Mouse (Mus musculus): Measurements from ENCODE around the gene Fam228a. TPM values are rescaled to one million over a fixed set of nuclear protein-coding genes. Genes with fewer than 3 reads are reported as not detected.
"Not testable (repeated sequence)": the region's sequence is repeated elsewhere in the genome, so short reads cannot be mapped to it uniquely, and the experiment has no call there.

The Fam228a gene
- polyA plus RNA-seq, 1 experiment from 2014 or later = 1.1 TPM

DNA sequence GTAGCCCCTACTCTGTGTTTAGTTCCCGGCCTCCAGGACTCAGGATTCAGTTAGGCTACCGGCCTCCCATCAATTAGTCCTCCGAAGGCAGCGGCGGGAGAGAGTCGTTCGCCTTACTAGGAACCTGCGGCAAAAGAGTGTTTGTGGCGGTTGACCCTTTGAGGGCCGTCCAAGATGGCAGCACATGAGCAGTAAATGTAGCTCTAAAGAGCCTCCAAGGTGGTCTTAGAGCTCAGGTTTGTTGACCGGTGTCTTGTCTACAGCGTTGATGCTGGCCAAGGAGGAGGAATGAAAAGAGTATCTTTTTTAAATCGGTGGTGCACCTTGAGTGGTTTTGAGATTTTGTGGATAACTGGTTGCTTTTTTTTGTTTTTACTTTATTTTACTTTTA, 31.1 kb upstream of the Fam228a start:
- H3K27ac ChIP-seq = peak overlapping the region; percentile 95
- peak overlapping the region; percentile 62 for H3K4me2 ChIP-seq (replicated peaks)
- peak overlapping the region; percentile 85 for H3K9ac ChIP-seq
- 0 out of 2 replicates have a peak, but pooled peaks cover 4% of the 10 kb centered on the region for H3K9me3 ChIP-seq (ENCODE audit: control insufficient read depth, low read length)
- DNase-seq (ENCODE audit: low spot score) (no peak), ATAC-seq (ENCODE audit: low FRiP score) (peak; percentile 41; the same call in 1 of the 2 replicates)
- WGBS = 18% methylated on average over 13 of the region's 13 CpGs
- H3K27me3 ChIP-seq (ENCODE audit: control insufficient read depth, insufficient read depth, low read length) = no peaks in the 10 kb centered on the region
- peak overlapping the region; percentile 61 for H3K4me3 ChIP-seq (replicated peaks; ENCODE audit: low read length)
- no peaks in the 10 kb centered on the region for H3K36me3 ChIP-seq (replicated peaks; ENCODE audit: control insufficient read depth, insufficient read depth)
- H3K4me1 ChIP-seq (replicated peaks; ENCODE audit: control insufficient read depth, insufficient read depth, low read length) = 0 out of 2 replicates have a peak, but pooled peaks cover 3% of the 10 kb centered on the region

DNA sequence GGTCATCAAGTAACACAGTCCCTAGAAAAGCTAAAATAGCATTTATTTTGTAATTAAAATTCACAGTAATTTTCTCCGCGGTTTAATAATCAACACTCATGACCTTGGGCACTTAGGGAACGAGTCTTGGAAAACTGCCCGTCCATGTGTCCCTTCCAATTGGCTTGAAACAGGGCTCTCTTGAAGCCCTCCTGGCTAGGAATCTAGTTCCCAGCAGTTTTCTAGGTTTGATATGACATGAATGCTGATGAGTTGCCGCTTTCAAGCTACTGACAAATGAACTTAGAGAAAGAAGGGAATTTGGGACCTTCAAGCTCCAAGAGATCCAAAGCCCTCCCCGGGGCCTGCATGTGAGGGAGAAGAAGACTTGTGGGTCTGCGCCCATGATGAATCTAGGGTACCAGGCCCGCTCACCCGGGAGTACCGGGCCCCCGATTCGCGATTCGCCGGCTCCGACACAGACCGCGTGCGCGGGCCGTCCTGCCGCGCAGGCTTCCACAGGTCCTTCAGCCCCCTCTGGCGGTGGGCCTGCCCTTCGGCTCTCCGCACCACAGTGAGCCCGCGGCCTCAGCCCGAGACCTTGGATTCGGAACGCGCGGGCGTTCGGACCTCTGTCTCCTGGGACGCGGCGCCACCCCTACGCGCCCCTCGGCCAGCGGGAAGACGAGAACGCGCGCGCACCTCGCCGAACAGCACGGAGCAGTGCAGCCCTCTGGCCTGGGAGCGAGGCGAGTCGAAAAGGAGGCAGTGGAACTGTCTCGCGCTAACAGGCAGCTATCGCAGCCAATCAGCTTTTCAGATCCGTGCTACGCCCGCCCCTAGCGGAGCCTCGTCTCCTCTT, 30.5 kb upstream of the Fam228a start, which contains the start of the genes Pfn4 and Fam228b:
Pfn4 (plus strand) TSS at position 531 of the 841 bp plus-strand sequence.
Fam228b (minus strand) TSS at position 776 of the 841 bp plus-strand sequence.
- peak; percentile 98 for DNase-seq (ENCODE audit: low spot score)
- peak within 1 kb of the TSS; percentile 61 for H3K4me3 ChIP-seq (replicated peaks; ENCODE audit: low read length)
- no peaks in the 10 kb centered on the region for H3K27me3 ChIP-seq (ENCODE audit: control insufficient read depth, insufficient read depth, low read length)
- WGBS = 2% methylated on average over 61 of the region's 61 CpGs
- H3K4me1 ChIP-seq (replicated peaks; ENCODE audit: control insufficient read depth, insufficient read depth, low read length) = 0 out of 2 replicates have a peak, but pooled peaks cover 3% of the 10 kb centered on the region
- H3K9ac ChIP-seq = peak within 1 kb of the TSS; percentile 85
- H3K9me3 ChIP-seq (ENCODE audit: control insufficient read depth, low read length) = 0 out of 2 replicates have a peak, but pooled peaks cover 4% of the 10 kb centered on the region
- H3K36me3 ChIP-seq (replicated peaks; ENCODE audit: control insufficient read depth, insufficient read depth) = no peaks in the 10 kb centered on the region
- H3K4me2 ChIP-seq (replicated peaks) = peak within 1 kb of the TSS; percentile 62
- ATAC-seq (ENCODE audit: low FRiP score) = peak; percentile 99
- H3K27ac ChIP-seq = peak within 1 kb of the TSS; percentile 95

DNA sequence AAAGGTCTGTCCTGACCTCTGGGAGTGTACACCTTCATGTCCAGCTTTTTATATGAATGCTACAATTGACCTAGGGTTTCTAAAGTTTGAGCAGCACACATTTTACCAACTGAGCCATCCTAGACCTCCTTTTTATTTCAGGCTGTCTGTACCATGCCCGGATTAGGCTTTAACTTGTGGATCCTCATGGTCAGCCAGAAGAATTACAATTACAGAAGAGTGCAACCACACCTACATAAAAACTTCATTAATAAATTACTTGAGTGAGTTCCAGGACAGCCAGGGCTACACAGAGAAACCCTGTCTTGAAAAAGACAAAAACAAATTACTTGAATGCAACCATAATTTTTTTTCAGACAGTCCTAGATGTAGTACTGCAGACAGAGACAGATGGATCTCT, 18.8 kb upstream of the Fam228a start:
- Histone ChIP-seq H3K27me3 (ENCODE audit: control insufficient read depth, insufficient read depth, low read length) (no peaks in the 10 kb centered on the region), H3K9me3 (ENCODE audit: control insufficient read depth, low read length) (no peaks in the 10 kb centered on the region), H3K4me3 (replicated peaks; ENCODE audit: low read length) (no peak overlapping the region), H3K27ac (no peak overlapping the region), H3K4me2 (replicated peaks) (no peak overlapping the region), H3K36me3 (replicated peaks; ENCODE audit: control insufficient read depth, insufficient read depth) (no peaks in the 10 kb centered on the region), H3K9ac (no peak overlapping the region), H3K4me1 (replicated peaks; ENCODE audit: control insufficient read depth, insufficient read depth, low read length) (no peaks in the 10 kb centered on the region)
- ATAC-seq (ENCODE audit: low FRiP score) (no peak), DNase-seq (ENCODE audit: low spot score) (no peak)
- WGBS = 97% methylated on average over 1 of the region's 1 CpGs

DNA sequence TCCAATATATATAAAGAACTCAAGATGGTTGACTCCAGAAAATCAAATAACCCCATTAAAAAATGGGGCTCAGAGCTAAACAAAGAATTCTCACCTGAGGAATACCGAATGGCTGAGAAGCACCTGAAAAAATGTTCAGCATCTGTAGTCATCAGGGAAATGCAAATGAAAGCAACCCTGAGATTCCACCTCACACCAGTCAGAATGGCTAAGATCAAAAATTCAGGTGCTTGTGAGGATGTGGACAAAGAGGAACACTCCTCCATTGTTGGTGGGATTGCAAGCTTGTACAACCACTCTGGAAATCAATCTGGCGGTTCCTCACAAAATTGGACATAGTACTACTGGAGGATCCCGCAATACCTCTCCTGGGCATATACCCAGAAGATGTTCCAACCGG, 16.2 kb upstream of the Fam228a start:
- H3K36me3 ChIP-seq (replicated peaks; ENCODE audit: control insufficient read depth, insufficient read depth); H3K27ac ChIP-seq; ATAC-seq (ENCODE audit: low FRiP score); H3K4me3 ChIP-seq (replicated peaks; ENCODE audit: low read length); H3K9ac ChIP-seq; H3K27me3 ChIP-seq (ENCODE audit: control insufficient read depth, insufficient read depth, low read length); DNase-seq (ENCODE audit: low spot score); H3K9me3 ChIP-seq (ENCODE audit: control insufficient read depth, low read length); H3K4me2 ChIP-seq (replicated peaks); H3K4me1 ChIP-seq (replicated peaks; ENCODE audit: control insufficient read depth, insufficient read depth, low read length): not testable (repeated sequence)
- WGBS = 94% methylated on average over 4 of the region's 4 CpGs

DNA sequence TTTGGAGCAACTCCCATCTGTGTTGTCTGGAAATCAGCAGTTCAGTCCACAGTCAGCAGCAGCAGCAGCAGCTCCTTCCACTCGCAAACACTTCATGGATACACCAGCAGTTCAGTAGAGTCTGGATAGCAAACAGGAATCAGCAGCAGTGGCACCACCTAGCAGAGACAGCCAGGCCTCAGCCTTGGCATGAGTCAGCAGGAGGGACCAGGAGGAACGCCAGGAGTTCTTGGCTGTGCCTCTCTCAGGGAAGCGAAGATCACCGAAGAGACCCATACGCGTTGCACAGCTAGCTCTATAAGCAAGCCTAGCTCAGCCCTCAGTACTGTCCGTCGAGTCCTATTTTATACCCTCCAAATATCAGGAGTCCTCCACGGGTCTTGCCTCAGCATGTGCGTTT, 6.3 kb upstream of the Fam228a start:
- WGBS = 93% methylated on average over 10 of the region's 10 CpGs
- H3K36me3 ChIP-seq (replicated peaks; ENCODE audit: control insufficient read depth, insufficient read depth) = no peaks in the 10 kb centered on the region
- DNase-seq (ENCODE audit: low spot score) = no peak

DNA sequence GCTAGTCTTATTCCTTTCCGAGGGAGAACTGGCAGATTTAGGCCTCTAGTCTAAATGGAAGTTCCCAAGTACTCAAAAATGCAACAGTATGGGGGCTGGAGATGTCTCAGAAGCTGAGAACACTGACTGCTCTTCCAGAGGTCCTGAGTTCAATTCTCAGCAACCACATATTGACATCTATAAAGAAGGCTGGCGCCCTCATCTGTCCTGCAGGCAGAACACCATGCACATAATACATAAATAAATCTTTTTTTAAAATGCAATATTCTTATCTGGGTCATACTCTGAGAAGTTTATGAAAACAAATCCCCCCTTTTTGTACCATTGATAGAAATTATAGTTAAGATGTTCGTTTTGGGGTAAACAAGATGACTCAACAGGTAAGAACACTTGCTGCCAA, 4.0 kb upstream of the Fam228a start:
- Histone ChIP-seq H3K27ac (no peak overlapping the region), H3K4me2 (replicated peaks) (no peak overlapping the region), H3K4me3 (replicated peaks; ENCODE audit: low read length) (no peak overlapping the region), H3K9ac (no peak overlapping the region), H3K9me3 (ENCODE audit: control insufficient read depth, low read length) (no peaks in the 10 kb centered on the region), H3K36me3 (replicated peaks; ENCODE audit: control insufficient read depth, insufficient read depth) (no peaks in the 10 kb centered on the region), H3K4me1 (replicated peaks; ENCODE audit: control insufficient read depth, insufficient read depth, low read length) (no peaks in the 10 kb centered on the region), H3K27me3 (ENCODE audit: control insufficient read depth, insufficient read depth, low read length) (no peaks in the 10 kb centered on the region)
- 87% methylated on average over 3 of the region's 3 CpGs for WGBS
- DNase-seq (ENCODE audit: low spot score) (no peak), ATAC-seq (ENCODE audit: low FRiP score) (no peak)

More for the DNA sequence above, 6.3 kb upstream of the Fam228a start:
- Histone ChIP-seq H3K9ac (no peak overlapping the region), H3K9me3 (ENCODE audit: control insufficient read depth, low read length) (no peaks in the 10 kb centered on the region), H3K4me2 (replicated peaks) (no peak overlapping the region), H3K4me1 (replicated peaks; ENCODE audit: control insufficient read depth, insufficient read depth, low read length) (no peaks in the 10 kb centered on the region), H3K4me3 (replicated peaks; ENCODE audit: low read length) (no peak overlapping the region), H3K27ac (no peak overlapping the region), H3K27me3 (ENCODE audit: control insufficient read depth, insufficient read depth, low read length) (no peaks in the 10 kb centered on the region)
- ATAC-seq (ENCODE audit: low FRiP score) = no peak

DNA sequence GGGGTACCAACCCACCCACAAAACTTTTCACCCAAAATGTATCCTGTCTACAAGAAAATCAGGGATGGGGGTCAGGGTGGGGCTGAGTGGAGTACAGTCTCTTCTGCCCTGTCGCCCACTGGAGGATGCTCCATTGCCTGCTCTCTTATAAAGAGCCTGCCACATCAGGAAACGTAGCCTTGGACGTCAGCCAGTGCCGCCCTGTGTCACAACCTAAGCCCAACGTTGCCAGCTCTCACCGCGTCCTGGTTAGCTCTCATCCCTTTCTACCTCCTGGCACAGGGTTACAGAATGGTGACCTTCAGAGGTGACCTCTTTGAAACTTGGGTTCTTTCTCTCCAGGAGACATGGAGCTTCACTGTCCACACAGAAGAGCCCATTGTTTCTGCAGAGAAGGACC, 2.6 kb upstream of the Fam228a start:
- 76% methylated on average over 7 of the region's 7 CpGs for WGBS
- H3K4me1 ChIP-seq (replicated peaks; ENCODE audit: control insufficient read depth, insufficient read depth, low read length) = no peaks in the 10 kb centered on the region

DNA sequence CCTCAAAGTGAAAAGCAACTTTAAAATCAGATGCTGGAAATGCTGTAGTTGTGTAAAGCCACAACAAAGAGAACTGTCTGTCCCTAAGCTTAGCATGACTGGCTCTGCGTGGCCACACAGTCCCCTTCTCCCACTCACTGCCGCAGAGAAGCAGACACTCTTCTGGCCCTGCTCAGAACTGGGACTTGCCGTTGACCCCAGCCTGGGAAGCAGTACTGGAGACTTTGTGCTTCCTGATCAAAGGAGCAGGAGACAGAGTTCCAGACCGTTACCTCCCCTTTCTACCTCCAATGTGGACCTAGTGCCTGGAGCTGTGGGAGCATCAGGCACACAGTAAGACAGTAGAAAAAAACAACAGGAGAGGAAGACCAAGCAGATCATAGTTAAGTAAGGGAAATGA, 5.9 kb downstream of the Fam228a start:
- H3K4me2 ChIP-seq (replicated peaks) = no peak overlapping the region
- ATAC-seq (ENCODE audit: low FRiP score) (no peak), DNase-seq (ENCODE audit: low spot score) (no peak)
- H3K4me1 ChIP-seq (replicated peaks; ENCODE audit: control insufficient read depth, insufficient read depth, low read length) = no peaks in the 10 kb centered on the region
- no peak overlapping the region for H3K4me3 ChIP-seq (replicated peaks; ENCODE audit: low read length)
- H3K27ac ChIP-seq = no peak overlapping the region
- H3K9me3 ChIP-seq (ENCODE audit: control insufficient read depth, low read length) = no peaks in the 10 kb centered on the region
- H3K36me3 ChIP-seq (replicated peaks; ENCODE audit: control insufficient read depth, insufficient read depth) = no peaks in the 10 kb centered on the region
- no peak overlapping the region for H3K9ac ChIP-seq
- WGBS = 77% methylated on average over 4 of the region's 4 CpGs
- no peaks in the 10 kb centered on the region for H3K27me3 ChIP-seq (ENCODE audit: control insufficient read depth, insufficient read depth, low read length)

More for the DNA sequence above, 2.6 kb upstream of the Fam228a start:
- Histone ChIP-seq H3K4me3 (replicated peaks; ENCODE audit: low read length) (no peak overlapping the region), H3K9me3 (ENCODE audit: control insufficient read depth, low read length) (no peaks in the 10 kb centered on the region), H3K36me3 (replicated peaks; ENCODE audit: control insufficient read depth, insufficient read depth) (no peaks in the 10 kb centered on the region), H3K9ac (no peak overlapping the region), H3K4me2 (replicated peaks) (no peak overlapping the region), H3K27ac (no peak overlapping the region), H3K27me3 (ENCODE audit: control insufficient read depth, insufficient read depth, low read length) (no peaks in the 10 kb centered on the region)
- DNase-seq (ENCODE audit: low spot score) (no peak), ATAC-seq (ENCODE audit: low FRiP score) (no peak)

DNA sequence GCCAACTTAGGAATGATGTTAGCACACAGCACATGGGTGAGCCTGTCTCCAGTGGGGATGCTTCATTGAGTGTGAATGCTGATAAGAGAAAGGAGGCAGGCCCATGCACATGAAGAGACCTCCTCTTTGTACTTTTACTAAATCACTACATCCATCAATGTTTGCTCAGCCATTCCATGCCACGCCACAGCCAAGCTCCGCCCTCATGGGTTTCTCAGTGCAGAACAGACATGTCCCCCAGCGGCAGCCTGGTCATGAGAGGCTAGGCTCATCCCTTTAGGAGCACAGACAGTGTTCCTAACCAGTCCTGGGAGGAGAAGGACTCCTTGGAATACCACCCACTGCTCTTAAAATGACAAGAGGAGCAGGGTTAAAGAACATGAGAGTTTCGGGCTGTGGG, 6.6 kb downstream of the Fam228a start:
- H3K9ac ChIP-seq = no peak overlapping the region
- H3K4me2 ChIP-seq (replicated peaks) = no peak overlapping the region
- H3K9me3 ChIP-seq (ENCODE audit: control insufficient read depth, low read length) = no peaks in the 10 kb centered on the region
- ATAC-seq (ENCODE audit: low FRiP score) = no peak
- no peaks in the 10 kb centered on the region for H3K4me1 ChIP-seq (replicated peaks; ENCODE audit: control insufficient read depth, insufficient read depth, low read length)
- H3K36me3 ChIP-seq (replicated peaks; ENCODE audit: control insufficient read depth, insufficient read depth) = no peaks in the 10 kb centered on the region
- H3K27me3 ChIP-seq (ENCODE audit: control insufficient read depth, insufficient read depth, low read length) = no peaks in the 10 kb centered on the region
- no peak for DNase-seq (ENCODE audit: low spot score)
- WGBS = 64% methylated on average over 4 of the region's 4 CpGs
- no peak overlapping the region for H3K4me3 ChIP-seq (replicated peaks; ENCODE audit: low read length)
- no peak overlapping the region for H3K27ac ChIP-seq
